Mouse (Mus musculus): ENCODE data around the gene Cdon. TPM values are rescaled to one million over a fixed set of nuclear protein-coding genes. Genes with fewer than 3 reads are reported as not detected.

Gene Cdon
- total and polyA plus RNA-seq, 3 experiments, result 1.8 to 2.9 (median 2.3) TPM

DNA sequence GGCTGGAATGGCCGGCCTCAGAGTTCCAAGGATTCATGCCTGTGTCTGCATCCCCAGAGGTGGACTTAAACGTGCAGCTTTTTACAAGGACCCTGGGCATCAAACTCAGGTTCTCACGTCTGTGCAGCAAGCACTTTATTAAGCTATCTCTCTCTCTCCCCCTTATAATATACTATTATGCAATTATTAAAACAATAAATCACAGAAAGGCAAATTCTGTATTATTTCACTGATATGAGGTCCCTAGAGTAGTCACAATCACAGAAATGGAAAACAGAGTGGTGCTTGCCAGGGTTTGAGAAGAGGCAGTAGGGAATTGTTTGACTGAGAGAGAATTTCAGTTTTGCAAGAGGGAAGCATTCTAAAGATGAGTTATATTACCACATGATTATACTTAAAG lies 108.2 kb downstream of the Cdon start:
- no peak for TF ChIP-seq E2F4 (IDR thresholded peaks at IDR 0.05; ENCODE audit: insufficient replicate concordance, low read depth, low read length)
- no peak for TF ChIP-seq MYC (IDR thresholded peaks at IDR 0.05; ENCODE audit: low read depth, low read length)
- no peak for TF ChIP-seq ZKSCAN1 (IDR thresholded peaks at IDR 0.05; ENCODE audit: borderline replicate concordance, low read depth, low read length)
- TF ChIP-seq POLR2AphosphoS2 (IDR thresholded peaks at IDR 0.05; ENCODE audit: low read depth, low read length), result no peak
- TF ChIP-seq CTCF (conservative IDR thresholded peaks at IDR 0.05 in 1 of 2, IDR thresholded peaks at IDR 0.05 in 1 of 2; ENCODE audit: low read depth in 2 of 2, low read length in 2 of 2), result no peak
- TF ChIP-seq RCOR1 (conservative IDR thresholded peaks at IDR 0.05; ENCODE audit: low read depth, low read length), result no peak
- no peak for TF ChIP-seq CHD1 (IDR thresholded peaks at IDR 0.05; ENCODE audit: low read depth, low read length)
- TF ChIP-seq NRF1 (IDR thresholded peaks at IDR 0.05; ENCODE audit: low read depth, low read length), result no peak
- TF ChIP-seq SIN3A (IDR thresholded peaks at IDR 0.05; ENCODE audit: low read length), result no peak
- no peak for TF ChIP-seq GABPA (IDR thresholded peaks at IDR 0.05; ENCODE audit: insufficient replicate concordance, low read depth, low read length)
- TF ChIP-seq ZNF384 (IDR thresholded peaks at IDR 0.05; ENCODE audit: low read depth, low read length), result no peak
- no peak for TF ChIP-seq MXI1 (IDR thresholded peaks at IDR 0.05; ENCODE audit: low read depth, low read length)
- no peak for TF ChIP-seq USF2 (conservative IDR thresholded peaks at IDR 0.05; ENCODE audit: low read depth, low read length)
- TF ChIP-seq MAFK (IDR thresholded peaks at IDR 0.05; ENCODE audit: insufficient replicate concordance, low read length), result no peak
- TF ChIP-seq USF1 (IDR thresholded peaks at IDR 0.05; ENCODE audit: low read depth, low read length), result no peak
- no peak for TF ChIP-seq UBTF (IDR thresholded peaks at IDR 0.05; ENCODE audit: low read depth, low read length)
- no peak for TF ChIP-seq NELFE (IDR thresholded peaks at IDR 0.05; ENCODE audit: low read depth, low read length)
- no peak for TF ChIP-seq JUN (IDR thresholded peaks at IDR 0.05; ENCODE audit: insufficient read depth, low read depth, low read length)
- TF ChIP-seq ETS1 (conservative IDR thresholded peaks at IDR 0.05; ENCODE audit: low read depth, low read length), result no peak
- no peak for TF ChIP-seq POLR2A (IDR thresholded peaks at IDR 0.05; ENCODE audit: low read depth, low read length)
- no peak overlapping the region for H3K4me2 ChIP-seq (ENCODE audit: insufficient read depth, low read depth, poor library complexity, severe bottlenecking)

GRCm38 (mm10) chr9:35529796-35530195 lies 108.9 kb downstream of the Cdon start:
- TF ChIP-seq ETS1 (conservative IDR thresholded peaks at IDR 0.05; ENCODE audit: low read depth, low read length), result no peak
- no peak for TF ChIP-seq MAZ (IDR thresholded peaks at IDR 0.05; ENCODE audit: low read depth, low read length)
- TF ChIP-seq GABPA (IDR thresholded peaks at IDR 0.05; ENCODE audit: insufficient replicate concordance, low read depth, low read length), result no peak
- no peak for TF ChIP-seq JUND (conservative IDR thresholded peaks at IDR 0.05; ENCODE audit: low read depth, low read length)
- no peak for TF ChIP-seq ZMIZ1 (IDR thresholded peaks at IDR 0.05; ENCODE audit: low read depth, low read length)
- no peak for TF ChIP-seq E2F4 (IDR thresholded peaks at IDR 0.05; ENCODE audit: insufficient replicate concordance, low read depth, low read length)
- no peak for TF ChIP-seq RAD21 (IDR thresholded peaks at IDR 0.05; ENCODE audit: low read depth, low read length)
- no peak for TF ChIP-seq RCOR1 (conservative IDR thresholded peaks at IDR 0.05; ENCODE audit: low read depth, low read length)
- TF ChIP-seq NRF1 (IDR thresholded peaks at IDR 0.05; ENCODE audit: low read depth, low read length), result no peak
- Histone ChIP-seq H3K4me1 (ENCODE audit: control insufficient read depth in 1 of 2, insufficient read depth in 2 of 2) (peaks cover 0 to 1% of the 10 kb centered on the region in 2 experiments; a peak in 2 of 4 replicates), H3K4me3 (replicated peaks in 1 of 3; ENCODE audit: low read depth in 2 of 3, low read length in 2 of 3, poor library complexity in 1 of 3) (no peak overlapping the region), H3K9me3 (replicated peaks; ENCODE audit: low read length) (no peaks in the 10 kb centered on the region), H3K27ac (ENCODE audit: insufficient read depth, low read depth) (no peak overlapping the region), H3K27me3 (replicated peaks) (no peaks in the 10 kb centered on the region), H3K4me2 (ENCODE audit: insufficient read depth, low read depth, poor library complexity, severe bottlenecking) (no peak overlapping the region), H3K36me3 (replicated peaks in 1 of 2; ENCODE audit: control insufficient read depth in 1 of 2, insufficient read depth in 1 of 2, low read length in 1 of 2) (no peaks in the 10 kb centered on the region), H3K79me2 (replicated peaks; ENCODE audit: control insufficient read depth, extremely low read depth, insufficient read depth, poor library complexity, severe bottlenecking) (no peaks in the 10 kb centered on the region), H3K9ac (ENCODE audit: insufficient read depth, low read depth) (no peak overlapping the region)
- dilution Hi-C loops (cut with MboI; ENCODE audit: extremely low pct_ligation_motif_present, extremely low pct_unique_long_range_greater_than_20kb, low sequenced_read_pairs) (loop anchor here (25.0 kb wide), 1 partner anchor 242 kb away; no protein-coding TSS in a partner anchor), in situ Hi-C loops (cut with MboI; ENCODE audit: low pct_ligation_motif_present, low pct_unique_long_range_greater_than_20kb, low sequenced_read_pairs) (loop anchor here (5.0 to 25.0 kb wide), 2 partner anchors 247 to 492 kb away; no protein-coding TSS in a partner anchor)
- DNase-seq (ENCODE audit: extremely low read depth), result no peak

More for the DNA sequence above, 108.2 kb downstream of the Cdon start:
- Histone ChIP-seq H3K27ac (ENCODE audit: insufficient read depth, low read depth) (no peak overlapping the region), H3K9ac (ENCODE audit: insufficient read depth, low read depth) (no peak overlapping the region), H3K4me1 (ENCODE audit: control insufficient read depth in 1 of 2, insufficient read depth in 2 of 2) (no peaks in the 10 kb centered on the region), H3K27me3 (replicated peaks) (no peaks in the 10 kb centered on the region), H3K9me3 (replicated peaks; ENCODE audit: low read length) (no peaks in the 10 kb centered on the region), H3K4me3 (replicated peaks in 1 of 3; ENCODE audit: low read depth in 2 of 3, low read length in 2 of 3, poor library complexity in 1 of 3) (no peak overlapping the region), H3K79me2 (replicated peaks; ENCODE audit: control insufficient read depth, extremely low read depth, insufficient read depth, poor library complexity, severe bottlenecking) (no peaks in the 10 kb centered on the region), H3K36me3 (replicated peaks in 1 of 2; ENCODE audit: control insufficient read depth in 1 of 2, insufficient read depth in 1 of 2, low read length in 1 of 2) (no peaks in the 10 kb centered on the region)
- dilution Hi-C loops (cut with MboI; ENCODE audit: extremely low pct_ligation_motif_present, extremely low pct_unique_long_range_greater_than_20kb, low sequenced_read_pairs), result loop anchor here (25.0 kb wide), 1 partner anchor 242 kb away; no protein-coding TSS in a partner anchor
- in situ Hi-C loops (cut with MboI; ENCODE audit: low pct_ligation_motif_present, low pct_unique_long_range_greater_than_20kb, low sequenced_read_pairs), result loop anchor here (25.0 kb wide), 1 partner anchor 492 kb away; no protein-coding TSS in a partner anchor
- no peak for DNase-seq (ENCODE audit: extremely low read depth)

All from CH12.LX (cell line).